Mouse (Mus musculus): ENCODE measurements around the gene Fam196a. TPM values are rescaled to one million over a fixed set of nuclear protein-coding genes. Genes with fewer than 3 reads are reported as not detected.

Fam196a gene
- polyA plus RNA-seq, 1 experiment from 2014 or later, result 14.0 TPM

- ATAC-seq (ENCODE audit: low FRiP score) (no peak), DNase-seq (ENCODE audit: low spot score) (no peak)
- Histone ChIP-seq H3K9me3 (ENCODE audit: control insufficient read depth, low read length) (no peaks in the 10 kb centered on the region), H3K27me3 (ENCODE audit: control insufficient read depth, insufficient read depth, low read length) (no peaks in the 10 kb centered on the region), H3K36me3 (replicated peaks; ENCODE audit: control insufficient read depth, insufficient read depth) (no peaks in the 10 kb centered on the region), H3K4me3 (replicated peaks; ENCODE audit: low read length) (no peak overlapping the region), H3K4me1 (replicated peaks; ENCODE audit: control insufficient read depth, insufficient read depth, low read length) (no peaks in the 10 kb centered on the region), H3K9ac (no peak overlapping the region), H3K27ac (no peak overlapping the region), H3K4me2 (replicated peaks) (no peak overlapping the region)
- 74% methylated on average over 3 of the region's 3 CpGs for WGBS
Observed at GRCm38 (mm10) chr7:134872511-134872910, 65.7 kb downstream of the Fam196a start.

DNA sequence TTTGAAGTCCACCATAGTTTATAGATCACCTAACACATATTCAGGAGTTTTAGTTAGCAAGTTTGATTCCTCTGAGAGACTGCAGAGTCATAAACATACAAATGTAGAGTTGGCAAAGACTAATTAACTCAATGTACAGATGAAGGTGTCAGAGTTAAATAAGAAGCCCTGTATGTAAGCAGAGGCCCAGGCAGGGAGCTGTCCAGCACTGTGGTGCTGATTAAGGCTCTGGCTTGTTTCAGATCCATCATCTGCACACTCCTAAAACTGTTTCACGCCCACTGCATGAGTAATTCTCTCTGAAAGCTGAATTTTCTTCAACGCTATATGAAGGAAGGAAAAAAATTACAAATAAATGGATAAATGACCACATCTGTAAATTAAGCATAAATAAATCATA, 74.1 kb downstream of the Fam196a start:
- H3K27me3 ChIP-seq (ENCODE audit: control insufficient read depth, insufficient read depth, low read length), result no peaks in the 10 kb centered on the region
- H3K4me3 ChIP-seq (replicated peaks; ENCODE audit: low read length), result no peak overlapping the region
- no peaks in the 10 kb centered on the region for H3K4me1 ChIP-seq (replicated peaks; ENCODE audit: control insufficient read depth, insufficient read depth, low read length)
- H3K36me3 ChIP-seq (replicated peaks; ENCODE audit: control insufficient read depth, insufficient read depth), result no peaks in the 10 kb centered on the region
- H3K9me3 ChIP-seq (ENCODE audit: control insufficient read depth, low read length), result no peaks in the 10 kb centered on the region
- WGBS, result 89% methylated on average over 2 of the region's 2 CpGs
- ATAC-seq (ENCODE audit: low FRiP score) (no peak), DNase-seq (ENCODE audit: low spot score) (peak; percentile 47)
- no peak overlapping the region for H3K4me2 ChIP-seq (replicated peaks)
- no peak overlapping the region for H3K9ac ChIP-seq
- H3K27ac ChIP-seq, result no peak overlapping the region

DNA sequence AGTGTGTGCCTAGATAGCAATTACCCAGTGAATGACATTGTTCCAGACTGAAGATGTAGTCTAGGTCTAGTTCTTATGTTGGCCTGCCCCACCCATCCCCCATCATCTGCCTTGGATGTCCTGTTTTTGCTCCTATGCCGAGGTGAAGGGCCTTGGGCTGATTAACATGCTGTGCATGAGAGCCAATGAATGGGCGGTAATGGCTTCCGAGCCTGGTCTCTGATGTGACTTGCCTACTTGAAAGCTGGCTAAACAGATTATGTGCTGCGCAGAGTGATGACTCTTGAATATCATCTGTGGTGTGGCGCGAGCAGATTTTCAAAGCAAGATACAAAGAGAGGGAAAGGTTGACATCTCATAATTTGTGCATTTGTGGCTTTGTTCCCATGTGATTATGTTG, 76.2 kb downstream of the Fam196a start:
- Histone ChIP-seq H3K9ac (no peak overlapping the region), H3K27ac (no peak overlapping the region), H3K27me3 (ENCODE audit: control insufficient read depth, insufficient read depth, low read length) (no peaks in the 10 kb centered on the region), H3K4me3 (replicated peaks; ENCODE audit: low read length) (no peak overlapping the region), H3K36me3 (replicated peaks; ENCODE audit: control insufficient read depth, insufficient read depth) (no peaks in the 10 kb centered on the region), H3K9me3 (ENCODE audit: control insufficient read depth, low read length) (no peaks in the 10 kb centered on the region), H3K4me1 (replicated peaks; ENCODE audit: control insufficient read depth, insufficient read depth, low read length) (no peaks in the 10 kb centered on the region), H3K4me2 (replicated peaks) (no peak overlapping the region)
- ATAC-seq (ENCODE audit: low FRiP score) (no peak), DNase-seq (ENCODE audit: low spot score) (no peak)
- WGBS, result 55% methylated on average over 6 of the region's 6 CpGs

DNA sequence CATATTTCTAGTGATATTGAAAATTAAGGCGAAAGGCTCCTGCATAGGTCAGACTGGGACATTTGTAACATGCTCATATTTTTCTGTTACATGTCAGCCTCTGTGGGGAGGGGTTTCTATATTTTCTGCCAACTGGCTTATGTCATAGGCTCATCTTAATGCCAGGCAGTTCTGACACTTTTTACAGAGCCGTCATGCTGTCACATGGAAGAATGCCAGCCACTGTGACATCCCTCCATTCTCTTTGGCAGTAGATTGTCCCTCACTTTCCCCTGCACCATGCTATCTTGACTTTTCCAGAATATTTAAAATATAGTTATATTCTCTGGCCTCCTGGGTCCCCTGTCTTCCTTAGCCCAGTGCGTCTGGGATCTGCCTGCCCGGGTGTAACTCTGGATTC, 95.5 kb downstream of the Fam196a start:
- no peak overlapping the region for H3K4me2 ChIP-seq (replicated peaks)
- H3K9me3 ChIP-seq (ENCODE audit: control insufficient read depth, low read length), result no peaks in the 10 kb centered on the region
- 92% methylated on average over 4 of the region's 4 CpGs for WGBS
- no peaks in the 10 kb centered on the region for H3K27me3 ChIP-seq (ENCODE audit: control insufficient read depth, insufficient read depth, low read length)
- H3K4me1 ChIP-seq (replicated peaks; ENCODE audit: control insufficient read depth, insufficient read depth, low read length), result no peaks in the 10 kb centered on the region
- ATAC-seq (ENCODE audit: low FRiP score) (no peak), DNase-seq (ENCODE audit: low spot score) (no peak)
- no peak overlapping the region for H3K9ac ChIP-seq
- no peak overlapping the region for H3K4me3 ChIP-seq (replicated peaks; ENCODE audit: low read length)
- H3K36me3 ChIP-seq (replicated peaks; ENCODE audit: control insufficient read depth, insufficient read depth), result no peaks in the 10 kb centered on the region
- H3K27ac ChIP-seq, result no peak overlapping the region

- Histone ChIP-seq H3K4me2 (replicated peaks) (no peak overlapping the region), H3K27me3 (ENCODE audit: control insufficient read depth, insufficient read depth, low read length) (no peaks in the 10 kb centered on the region), H3K27ac (no peak overlapping the region), H3K36me3 (replicated peaks; ENCODE audit: control insufficient read depth, insufficient read depth) (no peaks in the 10 kb centered on the region), H3K4me3 (replicated peaks; ENCODE audit: low read length) (no peak overlapping the region), H3K9ac (no peak overlapping the region), H3K9me3 (ENCODE audit: control insufficient read depth, low read length) (no peaks in the 10 kb centered on the region), H3K4me1 (replicated peaks; ENCODE audit: control insufficient read depth, insufficient read depth, low read length) (no peaks in the 10 kb centered on the region)
- WGBS, result 97% methylated on average over 2 of the region's 2 CpGs
- no peak for ATAC-seq (ENCODE audit: low FRiP score)
- DNase-seq (ENCODE audit: low spot score), result no peak
Observed at GRCm38 (mm10) chr7:134840066-134840465, 98.2 kb downstream of the Fam196a start.
